Mouse (Mus musculus) heart, postnatal 0 days (tissue): ENCODE results near the gene G6pdx. TPM values are rescaled to one million over a fixed set of nuclear protein-coding genes. Genes with fewer than 3 reads are reported as not detected.

ENCODE experiments used
- ATAC-seq: fragments of 200-750 bp; cut with Nextera tagmentation; 2 replicates; pipeline ENCODE4 v1.8.0; 2017; ENCODE audit warnings: low read depth, moderate number of reproducible peaks, moderate library complexity; ENCODE audit not compliant: insufficient read depth
- DNase-seq: peaks from one replicate; pipeline ENCODE4 v3.0.0-alpha.2; 2016; ENCODE audit warnings: low spot score
- H3K27ac ChIP-seq: fragments of 300-500 bp; sonication (generic); 2 replicates; pipeline ENCODE4 v1.5.1; 2014; ENCODE audit warnings: low read depth, mild to moderate bottlenecking
- H3K27me3 ChIP-seq: fragments of 300-500 bp; sonication (generic); 2 replicates; pipeline ENCODE4 v1.6.1; 2014; ENCODE audit warnings: low read length, mixed read lengths; ENCODE audit not compliant: control insufficient read depth, insufficient read depth
- H3K36me3 ChIP-seq: fragments of 300-500 bp; sonication (generic); replicated peaks from 2 replicates; pipeline ENCODE4 v1.6.1; 2014; ENCODE audit warnings: low read length, mixed read lengths; ENCODE audit not compliant: control insufficient read depth, insufficient read depth
- H3K4me1 ChIP-seq: fragments of 300-500 bp; sonication (generic); 2 replicates; pipeline ENCODE4 v1.6.1; 2014; ENCODE audit warnings: antibody characterized with exemption; ENCODE audit not compliant: control insufficient read depth, insufficient read depth
- H3K4me2 ChIP-seq: fragments of 300-500 bp; sonication (generic); 2 replicates; pipeline ENCODE4 v1.6.1; 2014; ENCODE audit warnings: low read depth, mild to moderate bottlenecking, low read length, moderate library complexity
- H3K4me3 ChIP-seq: fragments of 300-500 bp; sonication (generic); 2 replicates; pipeline ENCODE4 v1.5.1; 2014; ENCODE audit warnings: low read depth, low read length
- H3K9ac ChIP-seq: fragments of 300-500 bp; sonication (generic); replicated peaks from 2 replicates; pipeline ENCODE4 v1.6.1; 2014; ENCODE audit warnings: low read depth, low read length, mixed read lengths
- H3K9me3 ChIP-seq: fragments of 300-500 bp; sonication (generic); replicated peaks from 2 replicates; pipeline ENCODE4 v1.6.1; 2016; ENCODE audit warnings: low read length; ENCODE audit not compliant: control insufficient read depth
- CTCF ChIP-seq: IDR thresholded peaks from 2 replicates; pipeline ENCODE4 v1.5.1; 2016; ENCODE audit warnings: antibody characterized with exemption, control low read depth, low read depth
- EP300 ChIP-seq: IDR thresholded peaks from 2 replicates; pipeline ENCODE4 v1.6.1; 2016; ENCODE audit warnings: antibody characterized with exemption, low read depth
- WGBS: fragments of 180-500 bp; shearing (Covaris S2); extraction: QIAGEN DNeasy Blood & Tissue Kit; methylation state at CpG from one replicate; pipeline ENCODE4 v1.1.7; 2014; 5-methylcytosine and 5-hydroxymethylcytosine counted together
- polyA plus RNA-seq: library from polyadenylated mRNA; unstranded; fragments of >200 nt; fragmentation: Nextera tagmentation; extraction: Ambion mirVana; gene quantifications from 2 replicates; pipeline ENCODE4 v1.2.1, GENCODE M21; 2015
- total RNA-seq: library from RNA; depleted of rRNA; stranded (reverse); fragments of >200 nt; gene quantifications from 2 replicates; pipeline ENCODE4 v1.2.3, GENCODE M21; 2014; ENCODE audit warnings: low replicate concordance; rRNA removed

G6pdx gene
- total RNA-seq, result 11.0 and 13.8 TPM in 2 replicates
- 8.0 and 8.5 TPM in 2 replicates for polyA plus RNA-seq

GRCm38 (mm10) chrX:74428826-74429276 is at the start of gene G6pdx:
Gene G6pdx (minus strand): TSS chrX:74429194.
- peak; percentile 25; the same call in 1 of the 2 replicates for TF ChIP-seq CTCF
- TF ChIP-seq EP300, result no peak; the same call in 1 of the 2 replicates
- 20% methylated on average over 25 of the region's 25 CpGs for WGBS
- peak within 1 kb of the TSS; percentile 92 for H3K27ac ChIP-seq
- peak; percentile 86 for ATAC-seq
- H3K4me3 ChIP-seq, result peak within 1 kb of the TSS; percentile 53
- peak; percentile 89 for DNase-seq
- 0 out of 2 replicates have a peak, but pooled peaks cover 3% of the 10 kb centered on the region for H3K36me3 ChIP-seq
- H3K9me3 ChIP-seq, result no peaks in the 10 kb centered on the region
- 0 out of 2 replicates have a peak, but pooled peaks cover 4% of the 10 kb centered on the region for H3K4me1 ChIP-seq
- peak within 1 kb of the TSS; percentile 72 for H3K4me2 ChIP-seq
- H3K27me3 ChIP-seq, result no peaks in the 10 kb centered on the region
- H3K9ac ChIP-seq, result peak within 1 kb of the TSS; percentile 44

- Histone ChIP-seq H3K9me3 (no peaks in the 10 kb centered on the region), H3K4me2 (no peak overlapping the region), H3K4me1 (no peaks in the 10 kb centered on the region), H3K4me3 (no peak overlapping the region), H3K9ac (no peak overlapping the region), H3K36me3 (peaks cover 14% of the 10 kb centered on the region; the same call in 1 of the 2 replicates), H3K27me3 (no peaks in the 10 kb centered on the region), H3K27ac (no peak overlapping the region)
- 10% methylated on average over 4 of the region's 4 CpGs for WGBS
- TF ChIP-seq EP300 (no peak), CTCF (peak; percentile 66)
- ATAC-seq (no peak; the same call in 1 of the 2 replicates), DNase-seq (peak; percentile 46)
Observed at GRCm38 (mm10) chrX:74452773-74453172, 23.8 kb upstream of the G6pdx start.

- no peak for ATAC-seq
- H3K36me3 ChIP-seq, result peaks cover 20% of the 10 kb centered on the region; the same call in 1 of the 2 replicates
- H3K4me1 ChIP-seq, result no peaks in the 10 kb centered on the region
- H3K27me3 ChIP-seq, result no peaks in the 10 kb centered on the region
- H3K4me2 ChIP-seq, result no peak overlapping the region
- TF ChIP-seq CTCF, result no peak
- TF ChIP-seq EP300, result no peak
- no peaks in the 10 kb centered on the region for H3K9me3 ChIP-seq
- H3K9ac ChIP-seq, result no peak overlapping the region
- no peak for DNase-seq
- 62% methylated on average over 4 of the region's 4 CpGs for WGBS
- H3K27ac ChIP-seq, result no peak overlapping the region
- no peak overlapping the region for H3K4me3 ChIP-seq
Observed at GRCm38 (mm10) chrX:74451157-74451912, 22.3 kb upstream of the G6pdx start.

GRCm38 (mm10) chrX:74429290-74429821 is 362 bp upstream of the G6pdx start:
- 22% methylated on average over 22 of the region's 22 CpGs for WGBS
- Histone ChIP-seq H3K9me3 (no peaks in the 10 kb centered on the region), H3K36me3 (peaks cover 8% of the 10 kb centered on the region), H3K4me3 (peak overlapping the region; percentile 53), H3K27ac (peak overlapping the region; percentile 92), H3K9ac (peak overlapping the region; percentile 44), H3K27me3 (no peaks in the 10 kb centered on the region), H3K4me1 (0 out of 2 replicates have a peak, but pooled peaks cover 4% of the 10 kb centered on the region), H3K4me2 (peak overlapping the region; percentile 72)
- TF ChIP-seq EP300, result 0 out of 2 replicates have a peak, but pooled peaks have one; percentile 28
- TF ChIP-seq CTCF, result no peak
- peak; percentile 66 for ATAC-seq
- peak; percentile 73 for DNase-seq

- Histone ChIP-seq H3K9ac (peak overlapping the region; percentile 44; the same call in 1 of the 2 replicates), H3K4me2 (peak overlapping the region; percentile 72), H3K9me3 (no peaks in the 10 kb centered on the region), H3K36me3 (no peaks in the 10 kb centered on the region), H3K4me3 (peak overlapping the region; percentile 53), H3K27ac (peak overlapping the region; percentile 92; the same call in 1 of the 2 replicates), H3K4me1 (0 out of 2 replicates have a peak, but pooled peaks cover 4% of the 10 kb centered on the region), H3K27me3 (no peaks in the 10 kb centered on the region)
- DNase-seq (no peak), ATAC-seq (no peak)
- TF ChIP-seq EP300 (no peak), CTCF (no peak)
- WGBS, result 28% methylated on average over 35 of the region's 35 CpGs
Observed at GRCm38 (mm10) chrX:74428146-74428825, 708 bp downstream of the G6pdx start.
